Comparison of ENCODE assay signal across 7 mouse cellular contexts in the genomic region with DNA sequence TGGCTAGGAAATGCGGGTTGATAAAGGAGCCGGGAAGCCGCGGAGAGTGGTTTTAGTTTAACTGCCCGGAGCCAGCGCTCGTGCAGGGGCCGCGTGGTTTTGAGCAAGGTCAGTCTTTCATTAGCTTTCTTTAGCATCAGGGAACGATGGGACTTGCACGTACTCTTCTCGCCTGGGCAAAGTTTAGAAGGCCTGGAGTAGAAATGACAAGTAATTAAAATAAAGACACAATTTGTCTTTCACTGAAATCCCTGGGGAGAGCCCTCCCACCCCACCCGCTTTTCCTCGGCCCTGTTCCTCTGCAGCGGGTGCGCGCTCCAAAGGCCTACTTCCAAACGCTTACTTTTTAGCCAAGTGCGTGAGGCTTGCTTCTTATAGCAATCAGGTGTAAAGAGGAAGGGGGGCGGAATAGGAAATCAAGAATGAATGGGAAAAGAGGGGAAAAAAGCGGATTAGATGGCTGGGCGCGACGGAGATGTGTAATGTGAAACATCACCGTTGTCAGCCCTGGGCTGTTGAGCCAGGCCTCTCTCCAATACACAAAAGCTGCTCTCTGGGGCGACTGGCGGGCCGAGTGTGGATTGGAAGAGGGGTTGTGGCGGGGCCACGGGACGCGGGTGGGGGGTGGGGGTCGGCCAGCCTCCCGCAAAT. TPM values are rescaled to one million over a fixed set of nuclear protein-coding genes. Genes with fewer than 3 reads are reported as not detected.
DNase-seq lines count a peak whose midpoint lies in the region; ATAC-seq lines count a peak whose summit lies in the region.

No protein-coding gene starts in this region.

- H3K4me2 ChIP-seq in liver, embryonic 11.5 days = peak overlapping the region; percentile 84
- peak overlapping the region; percentile 89 for H3K4me2 ChIP-seq in embryonic facial prominence, embryonic 13.5 days
- peak overlapping the region; percentile 88; the same call in 1 of the 2 replicates for H3K4me2 ChIP-seq in limb, embryonic 12.5 days
- peak overlapping the region; percentile 87 for H3K4me2 ChIP-seq in stomach, embryonic 16.5 days (ENCODE audit: low read depth, low read length)

- no peaks in the 10 kb centered on the region for H3K36me3 ChIP-seq in liver, embryonic 11.5 days (ENCODE audit: control insufficient read depth, insufficient read depth, low read length)
- no peaks in the 10 kb centered on the region for H3K36me3 ChIP-seq in embryonic facial prominence, embryonic 13.5 days
- no peaks in the 10 kb centered on the region for H3K36me3 ChIP-seq in limb, embryonic 12.5 days
- no peaks in the 10 kb centered on the region for H3K36me3 ChIP-seq in stomach, embryonic 16.5 days (ENCODE audit: control insufficient read depth, insufficient read depth, low read length)

- no peak for ATAC-seq in liver, embryonic 11.5 days (replicated peaks; ENCODE audit: low FRiP score)
- ATAC-seq in embryonic facial prominence, embryonic 13.5 days (ENCODE audit: insufficient number of reproducible peaks, insufficient read depth, low FRiP score, low TSS enrichment, low read depth) = no peak
- ATAC-seq in limb, embryonic 12.5 days (ENCODE audit: insufficient number of reproducible peaks, insufficient read depth, low FRiP score, low TSS enrichment, low read depth) = no peak
- ATAC-seq in stomach, embryonic 16.5 days (ENCODE audit: insufficient read depth, low FRiP score) = no peak
- no peak for ATAC-seq in CD4-positive, CD25-positive, alpha-beta regulatory T cell, adult 4 months

- WGBS in liver, embryonic 11.5 days = 3% methylated on average over 34 of the region's 34 CpGs
- 4% methylated on average over 34 of the region's 34 CpGs for WGBS in embryonic facial prominence, embryonic 13.5 days
- 1% methylated on average over 34 of the region's 34 CpGs for WGBS in limb, embryonic 12.5 days
- 13% methylated on average over 34 of the region's 34 CpGs for WGBS in stomach, embryonic 16.5 days

- H3K27me3 ChIP-seq in liver, embryonic 11.5 days (replicated peaks; ENCODE audit: control insufficient read depth, insufficient read depth, low read length) = peaks cover 97% of the 10 kb centered on the region
- H3K27me3 ChIP-seq in embryonic facial prominence, embryonic 13.5 days = peaks cover 94% of the 10 kb centered on the region
- H3K27me3 ChIP-seq in limb, embryonic 12.5 days = peaks cover 91% of the 10 kb centered on the region
- H3K27me3 ChIP-seq in stomach, embryonic 16.5 days (ENCODE audit: control insufficient read depth, insufficient read depth, low read length) = peaks cover 27% of the 10 kb centered on the region

- H3K27ac ChIP-seq in liver, embryonic 11.5 days (ENCODE audit: low read depth, low read length) = no peak overlapping the region
- H3K27ac ChIP-seq in embryonic facial prominence, embryonic 13.5 days = no peak overlapping the region; the same call in 1 of the 2 replicates
- 0 out of 2 replicates have a peak overlapping the region, but pooled peaks have one; percentile 4 for H3K27ac ChIP-seq in limb, embryonic 12.5 days
- H3K27ac ChIP-seq in stomach, embryonic 16.5 days (ENCODE audit: low read length) = peak overlapping the region; percentile 33

- no peaks in the 10 kb centered on the region for H3K4me1 ChIP-seq in liver, embryonic 11.5 days (replicated peaks; ENCODE audit: control insufficient read depth, insufficient read depth, low read length)
- H3K4me1 ChIP-seq in embryonic facial prominence, embryonic 13.5 days = peaks cover 20% of the 10 kb centered on the region
- peaks cover 18% of the 10 kb centered on the region for H3K4me1 ChIP-seq in limb, embryonic 12.5 days (replicated peaks)
- H3K4me1 ChIP-seq in stomach, embryonic 16.5 days (ENCODE audit: control insufficient read depth, insufficient read depth, low read length) = no peaks in the 10 kb centered on the region

- H3K4me3 ChIP-seq in liver, embryonic 11.5 days (ENCODE audit: low read depth, low read length) = peak overlapping the region; percentile 26
- H3K4me3 ChIP-seq in embryonic facial prominence, embryonic 13.5 days = peak overlapping the region; percentile 53
- H3K4me3 ChIP-seq in limb, embryonic 12.5 days (replicated peaks) = peak overlapping the region; percentile 52
- H3K4me3 ChIP-seq in stomach, embryonic 16.5 days (replicated peaks; ENCODE audit: low read length) = peak overlapping the region; percentile 64

- no peaks in the 10 kb centered on the region for H3K9me3 ChIP-seq in liver, embryonic 11.5 days (ENCODE audit: control insufficient read depth, low read length)
- no peaks in the 10 kb centered on the region for H3K9me3 ChIP-seq in embryonic facial prominence, embryonic 13.5 days
- no peaks in the 10 kb centered on the region for H3K9me3 ChIP-seq in limb, embryonic 12.5 days
- H3K9me3 ChIP-seq in stomach, embryonic 16.5 days (replicated peaks; ENCODE audit: control insufficient read depth, low read length) = no peaks in the 10 kb centered on the region

- no peak for DNase-seq in liver, embryonic 11.5 days (ENCODE audit: low spot score)
- no peak for DNase-seq in liver
- DNase-seq in adrenal gland, adult (ENCODE audit: inconsistent age in 2 of 2, low spot score in 1 of 2) = no peak

- H3K9ac ChIP-seq in liver, embryonic 11.5 days (ENCODE audit: low read depth, low read length) = 0 out of 2 replicates have a peak overlapping the region, but pooled peaks have one; percentile 36
- H3K9ac ChIP-seq in embryonic facial prominence, embryonic 13.5 days = peak overlapping the region; percentile 68
- H3K9ac ChIP-seq in limb, embryonic 12.5 days (replicated peaks) = peak overlapping the region; percentile 31
- H3K9ac ChIP-seq in stomach, embryonic 16.5 days (ENCODE audit: low read length) = peak overlapping the region; percentile 39

RNA-seq across cellular contexts. Expression of gene Pitx2, which starts 17.4 kb away (rescaled TPM):
- 17.7 and 23.1 TPM in 2 replicates for polyA plus RNA-seq in liver, embryonic 11.5 days (2014; fragmentation: Nextera tagmentation; extraction: Ambion mirVana)
- 62.5 and 65.6 TPM in 2 replicates for polyA plus RNA-seq in embryonic facial prominence, embryonic 13.5 days (2015; fragmentation: Nextera tagmentation; extraction: Ambion mirVana)
- polyA plus RNA-seq in limb, embryonic 12.5 days (2016; fragmentation: Nextera tagmentation; extraction: Ambion mirVana) = 34.8 and 35.6 TPM in 2 replicates
- polyA plus RNA-seq in stomach, embryonic 16.5 days (2015; fragmentation: Nextera tagmentation; extraction: Ambion mirVana) = 19.0 and 22.1 TPM in 2 replicates
- under 1 TPM; 0.42 to 0.55 TPM for polyA plus RNA-seq in CD4-positive, CD25-positive, alpha-beta regulatory T cell, adult 4 months (2017; shearing (Covaris generic))

Comparison
In these comparisons a context has a peak if more than half of its experiments do, and no peak if none do; other contexts are left out.
1. H3K27ac ChIP-seq: peak in limb, embryonic 12.5 days (single experiment) and stomach, embryonic 16.5 days (single experiment); none in liver, embryonic 11.5 days (single experiment) and embryonic facial prominence, embryonic 13.5 days (single experiment).
2. RNA of gene Pitx2, which starts 17.4 kb away (polyA plus RNA-seq): 62.5 to 65.6 TPM in embryonic facial prominence, embryonic 13.5 days, 34.8 to 35.6 TPM in limb, embryonic 12.5 days, 17.7 to 23.1 TPM in liver, embryonic 11.5 days and 19.0 to 22.1 TPM in stomach, embryonic 16.5 days; 0.42 to 0.55 TPM in CD4-positive, CD25-positive, alpha-beta regulatory T cell, adult 4 months; every median in the first group is over 10 times any median in the second.
3. Peak in every context shown above with its lines, with median percentiles within 50 percentile points of each other: H3K4me2 ChIP-seq, H3K4me3 ChIP-seq and H3K9ac ChIP-seq.